Mouse (Mus musculus) embryonic facial prominence, embryonic 13.5 days (tissue): ENCODE measurements around the gene Fam178b. TPM values are rescaled to one million over a fixed set of nuclear protein-coding genes. Genes with fewer than 3 reads are reported as not detected.

Experiments used
- ATAC-seq: fragments of 200-750 bp; cut with Nextera tagmentation; 2 replicates; pipeline ENCODE4 v1.8.0; 2017; ENCODE audit warnings: low read depth; ENCODE audit not compliant: insufficient number of reproducible peaks, insufficient read depth, low FRiP score, low TSS enrichment
- H3K27ac ChIP-seq: fragments of 300-500 bp; sonication (generic); 2 replicates; pipeline ENCODE4 v1.5.1; 2015; ENCODE audit warnings: moderate library complexity, mild to moderate bottlenecking, inconsistent platforms
- H3K27me3 ChIP-seq: fragments of 300-500 bp; sonication (generic); 2 replicates; pipeline ENCODE4 v1.6.1; 2015; ENCODE audit warnings: mild to moderate bottlenecking, inconsistent platforms
- H3K36me3 ChIP-seq: fragments of 300-500 bp; sonication (generic); 2 replicates; pipeline ENCODE4 v1.6.1; 2015; ENCODE audit warnings: mild to moderate bottlenecking, inconsistent platforms
- H3K4me1 ChIP-seq: fragments of 300-500 bp; sonication (generic); 2 replicates; pipeline ENCODE4 v1.6.1; 2015; ENCODE audit warnings: inconsistent platforms
- H3K4me2 ChIP-seq: fragments of 300-500 bp; sonication (generic); 2 replicates; pipeline ENCODE4 v1.6.1; 2015; ENCODE audit warnings: moderate library complexity, mild to moderate bottlenecking, inconsistent platforms
- H3K4me3 ChIP-seq: fragments of 300-500 bp; sonication (generic); 2 replicates; pipeline ENCODE4 v1.5.1; 2015; ENCODE audit warnings: mild to moderate bottlenecking, inconsistent platforms
- H3K9ac ChIP-seq: fragments of 300-500 bp; sonication (generic); 2 replicates; pipeline ENCODE4 v1.6.1; 2015; ENCODE audit warnings: mild to moderate bottlenecking, inconsistent platforms
- H3K9me3 ChIP-seq: fragments of 300-500 bp; sonication (generic); 2 replicates; pipeline ENCODE4 v1.6.1; 2016; ENCODE audit warnings: inconsistent platforms
- WGBS: fragments of 180-500 bp; shearing (Covaris S2); methylation state at CpG from one replicate; pipeline ENCODE4 v1.1.7; 2015; ENCODE audit warnings: mixed read lengths; 5-methylcytosine and 5-hydroxymethylcytosine counted together
- polyA plus RNA-seq: library from polyadenylated mRNA; unstranded; fragments of >200 nt; fragmentation: Nextera tagmentation; extraction: Ambion mirVana; gene quantifications from 2 replicates; pipeline ENCODE4 v1.2.1, GENCODE M21; 2015

Fam178b gene
- polyA plus RNA-seq, 1 experiment from 2014 or later: 0.81 TPM

GRCm38 (mm10) chr1:36595167-36595931, 87.6 kb downstream of the Fam178b start:
- 47% methylated on average over 10 of the region's 10 CpGs for WGBS
- ATAC-seq: no peak
- no peaks in the 10 kb centered on the region for H3K27me3 ChIP-seq
- no peak overlapping the region for H3K4me3 ChIP-seq
- H3K9ac ChIP-seq: no peak overlapping the region
- peaks cover 28% of the 10 kb centered on the region for H3K4me1 ChIP-seq
- H3K27ac ChIP-seq: peak overlapping the region; percentile 78
- no peak overlapping the region for H3K4me2 ChIP-seq
- no peaks in the 10 kb centered on the region for H3K36me3 ChIP-seq
- H3K9me3 ChIP-seq: no peaks in the 10 kb centered on the region

- H3K9ac ChIP-seq: no peak overlapping the region
- H3K4me1 ChIP-seq: peaks cover 51% of the 10 kb centered on the region
- H3K27ac ChIP-seq: no peak overlapping the region
- ATAC-seq: no peak
- no peak overlapping the region for H3K4me2 ChIP-seq
- WGBS: 10% methylated on average over 1 of the region's 1 CpGs
- no peak overlapping the region for H3K4me3 ChIP-seq
- no peaks in the 10 kb centered on the region for H3K36me3 ChIP-seq
- no peaks in the 10 kb centered on the region for H3K27me3 ChIP-seq
- no peaks in the 10 kb centered on the region for H3K9me3 ChIP-seq
Measured at GRCm38 (mm10) chr1:36593099-36593498, 89.9 kb downstream of the Fam178b start.

- no peak overlapping the region for H3K27ac ChIP-seq
- WGBS: 77% methylated on average over 2 of the region's 2 CpGs
- no peak for ATAC-seq
- no peak overlapping the region for H3K9ac ChIP-seq
- no peaks in the 10 kb centered on the region for H3K9me3 ChIP-seq
- no peaks in the 10 kb centered on the region for H3K36me3 ChIP-seq
- no peak overlapping the region for H3K4me3 ChIP-seq
- no peaks in the 10 kb centered on the region for H3K27me3 ChIP-seq
- H3K4me1 ChIP-seq: peaks cover 68% of the 10 kb centered on the region
- H3K4me2 ChIP-seq: no peak overlapping the region
Measured at GRCm38 (mm10) chr1:36591408-36591807, 91.6 kb downstream of the Fam178b start.

GRCm38 (mm10) chr1:36590664-36591063, 92.3 kb downstream of the Fam178b start:
- no peak overlapping the region for H3K4me2 ChIP-seq
- H3K9me3 ChIP-seq: no peaks in the 10 kb centered on the region
- peak overlapping the region; percentile 33; the same call in 1 of the 2 replicates for H3K27ac ChIP-seq
- H3K36me3 ChIP-seq: no peaks in the 10 kb centered on the region
- WGBS: 52% methylated on average over 9 of the region's 9 CpGs
- ATAC-seq: no peak
- H3K4me3 ChIP-seq: no peak overlapping the region
- peaks cover 68% of the 10 kb centered on the region for H3K4me1 ChIP-seq
- no peaks in the 10 kb centered on the region for H3K27me3 ChIP-seq
- H3K9ac ChIP-seq: no peak overlapping the region

- 0 out of 2 replicates have a peak overlapping the region, but pooled peaks have one; percentile 27 for H3K9ac ChIP-seq
- no peak overlapping the region for H3K4me2 ChIP-seq
- H3K4me1 ChIP-seq: peaks cover 63% of the 10 kb centered on the region
- H3K27me3 ChIP-seq: no peaks in the 10 kb centered on the region
- no peaks in the 10 kb centered on the region for H3K36me3 ChIP-seq
- ATAC-seq: no peak
- H3K9me3 ChIP-seq: no peaks in the 10 kb centered on the region
- H3K4me3 ChIP-seq: no peak overlapping the region
- peak overlapping the region; percentile 89; the same call in 1 of the 2 replicates for H3K27ac ChIP-seq
- WGBS: 72% methylated on average over 6 of the region's 6 CpGs
Measured at GRCm38 (mm10) chr1:36589486-36589885, 93.5 kb downstream of the Fam178b start.

GRCm38 (mm10) chr1:36588476-36589450, 94.2 kb downstream of the Fam178b start:
- peak; percentile 83 for ATAC-seq
- Histone ChIP-seq H3K4me3 (no peak overlapping the region), H3K36me3 (no peaks in the 10 kb centered on the region), H3K9ac (peak overlapping the region; percentile 27; the same call in 1 of the 2 replicates), H3K27ac (peak overlapping the region; percentile 89), H3K27me3 (no peaks in the 10 kb centered on the region), H3K9me3 (no peaks in the 10 kb centered on the region), H3K4me2 (peak overlapping the region; percentile 31), H3K4me1 (peaks cover 70% of the 10 kb centered on the region)
- 36% methylated on average over 13 of the region's 13 CpGs for WGBS

- Histone ChIP-seq H3K27ac (peak overlapping the region; percentile 89), H3K27me3 (no peaks in the 10 kb centered on the region), H3K36me3 (no peaks in the 10 kb centered on the region), H3K4me2 (no peak overlapping the region), H3K9me3 (no peaks in the 10 kb centered on the region), H3K4me1 (peaks cover 75% of the 10 kb centered on the region), H3K9ac (no peak overlapping the region), H3K4me3 (no peak overlapping the region)
- no peak for ATAC-seq
- WGBS: 85% methylated on average over 6 of the region's 6 CpGs
Measured at GRCm38 (mm10) chr1:36587860-36588259, 95.1 kb downstream of the Fam178b start.

- peaks cover 75% of the 10 kb centered on the region for H3K4me1 ChIP-seq
Measured at GRCm38 (mm10) chr1:36586288-36586687, 96.7 kb downstream of the Fam178b start.

GRCm38 (mm10) chr1:36583408-36584116, 99.4 kb downstream of the Fam178b start:
- H3K27me3 ChIP-seq: no peaks in the 10 kb centered on the region
- no peak for ATAC-seq
- no peak overlapping the region for H3K27ac ChIP-seq
- H3K4me3 ChIP-seq: no peak overlapping the region
- WGBS: 67% methylated on average over 8 of the region's 8 CpGs
- peaks cover 74% of the 10 kb centered on the region for H3K4me1 ChIP-seq
- no peak overlapping the region for H3K9ac ChIP-seq
- H3K9me3 ChIP-seq: no peaks in the 10 kb centered on the region
- H3K36me3 ChIP-seq: no peaks in the 10 kb centered on the region
- no peak overlapping the region for H3K4me2 ChIP-seq

More at GRCm38 (mm10) chr1:36586288-36586687, 96.7 kb downstream of the Fam178b start:
- Histone ChIP-seq H3K9ac (no peak overlapping the region), H3K4me3 (no peak overlapping the region), H3K9me3 (no peaks in the 10 kb centered on the region), H3K27ac (no peak overlapping the region), H3K36me3 (no peaks in the 10 kb centered on the region), H3K27me3 (no peaks in the 10 kb centered on the region), H3K4me2 (no peak overlapping the region)
- ATAC-seq: no peak
- 17% methylated on average over 4 of the region's 4 CpGs for WGBS

GRCm38 (mm10) chr1:36582211-36582610, 100.8 kb downstream of the Fam178b start:
- H3K4me2 ChIP-seq: no peak overlapping the region
- no peaks in the 10 kb centered on the region for H3K9me3 ChIP-seq
- no peak overlapping the region for H3K4me3 ChIP-seq
- H3K27ac ChIP-seq: no peak overlapping the region
- no peaks in the 10 kb centered on the region for H3K36me3 ChIP-seq
- no peak for ATAC-seq
- H3K4me1 ChIP-seq: peaks cover 62% of the 10 kb centered on the region
- H3K9ac ChIP-seq: no peak overlapping the region
- WGBS: 73% methylated on average over 8 of the region's 8 CpGs
- H3K27me3 ChIP-seq: no peaks in the 10 kb centered on the region

GRCm38 (mm10) chr1:36581260-36581659, 101.7 kb downstream of the Fam178b start:
- Histone ChIP-seq H3K9ac (no peak overlapping the region), H3K4me2 (no peak overlapping the region; the same call in 1 of the 2 replicates), H3K9me3 (no peaks in the 10 kb centered on the region), H3K4me1 (peaks cover 62% of the 10 kb centered on the region), H3K27me3 (no peaks in the 10 kb centered on the region), H3K27ac (peak overlapping the region; percentile 92), H3K4me3 (no peak overlapping the region), H3K36me3 (no peaks in the 10 kb centered on the region)
- ATAC-seq: no peak
- WGBS: 79% methylated on average over 5 of the region's 5 CpGs
